Mouse (Mus musculus) midbrain, embryonic 11.5 days (tissue): ENCODE measurements around the gene Bglap. TPM values are rescaled to one million over a fixed set of nuclear protein-coding genes. Genes with fewer than 3 reads are reported as not detected.
"Not testable (repeated sequence)": the region's sequence is repeated elsewhere in the genome, so short reads cannot be mapped to it uniquely, and the experiment has no call there.

Experiments used
- ATAC-seq: fragments of 200-750 bp; cut with Nextera tagmentation; 2 replicates; pipeline ENCODE4 v1.8.0; 2017; ENCODE audit warnings: moderate TSS enrichment, moderate library complexity; ENCODE audit not compliant: low FRiP score
- DNase-seq: peaks from one replicate; pipeline ENCODE4 v3.0.0; 2015; ENCODE audit warnings: low spot score; ENCODE audit errors: missing footprints
- H3K27ac ChIP-seq: fragments of 300-500 bp; sonication (generic); 2 replicates; pipeline ENCODE4 v1.5.1; 2014; ENCODE audit warnings: low read depth, low read length
- H3K27me3 ChIP-seq: fragments of 300-500 bp; sonication (generic); 2 replicates; pipeline ENCODE4 v1.6.1; 2014; ENCODE audit warnings: mild to moderate bottlenecking, low read length, moderate library complexity, mixed read lengths; ENCODE audit not compliant: control insufficient read depth, insufficient read depth
- H3K36me3 ChIP-seq: fragments of 300-500 bp; sonication (generic); 2 replicates; pipeline ENCODE4 v1.6.1; 2014; ENCODE audit warnings: mild to moderate bottlenecking, low read length, moderate library complexity, mixed read lengths; ENCODE audit not compliant: control insufficient read depth, insufficient read depth
- H3K4me1 ChIP-seq: fragments of 300-500 bp; sonication (generic); 2 replicates; pipeline ENCODE4 v1.6.1; 2014; ENCODE audit warnings: low read length; ENCODE audit not compliant: control insufficient read depth, insufficient read depth
- H3K4me2 ChIP-seq: fragments of 300-500 bp; sonication (generic); 2 replicates; pipeline ENCODE4 v1.6.1; 2014; ENCODE audit warnings: mild to moderate bottlenecking, moderate library complexity
- H3K4me3 ChIP-seq: fragments of 300-500 bp; sonication (generic); 2 replicates; pipeline ENCODE4 v1.5.1; 2014; ENCODE audit warnings: low read depth, low read length
- H3K9ac ChIP-seq: fragments of 300-500 bp; sonication (generic); 2 replicates; pipeline ENCODE4 v1.6.1; 2014; ENCODE audit warnings: low read length
- H3K9me3 ChIP-seq: fragments of 300-500 bp; sonication (generic); 2 replicates; pipeline ENCODE4 v1.6.1; 2016; ENCODE audit warnings: low read length; ENCODE audit not compliant: control insufficient read depth
- WGBS: fragments of 180-500 bp; shearing (Covaris S2); extraction: QIAGEN DNeasy Blood & Tissue Kit; methylation state at CpG from one replicate; pipeline ENCODE4 v1.1.7; 2014; 5-methylcytosine and 5-hydroxymethylcytosine counted together
- polyA plus RNA-seq: library from polyadenylated mRNA; unstranded; fragments of >200 nt; fragmentation: Nextera tagmentation; extraction: Ambion mirVana; gene quantifications from 2 replicates; pipeline ENCODE4 v1.2.1, GENCODE M21; 2014

Gene Bglap
- polyA plus RNA-seq, 1 experiment from 2014 or later: 0.48 TPM

- DNase-seq (no peak), ATAC-seq (no peak)
- no peaks in the 10 kb centered on the region for H3K27me3 ChIP-seq
- no peak overlapping the region for H3K9ac ChIP-seq
- H3K4me2 ChIP-seq: no peak overlapping the region
- H3K36me3 ChIP-seq: peaks cover 2% of the 10 kb centered on the region; the same call in 1 of the 2 replicates
- H3K27ac ChIP-seq: no peak overlapping the region
- 94% methylated on average over 10 of the region's 10 CpGs for WGBS
- no peak overlapping the region for H3K4me3 ChIP-seq
- no peaks in the 10 kb centered on the region for H3K9me3 ChIP-seq
- peaks cover 5% of the 10 kb centered on the region; the same call in 1 of the 2 replicates for H3K4me1 ChIP-seq
Observed at GRCm38 (mm10) chr3:88403522-88404230, 19.4 kb upstream of the Bglap start.

GRCm38 (mm10) chr3:88398666-88399065, 14.4 kb upstream of the Bglap start:
- Histone ChIP-seq H3K9ac (no peak overlapping the region), H3K27me3 (no peaks in the 10 kb centered on the region), H3K27ac (no peak overlapping the region), H3K4me3 (no peak overlapping the region), H3K9me3 (no peaks in the 10 kb centered on the region), H3K4me1 (no peaks in the 10 kb centered on the region), H3K4me2 (no peak overlapping the region), H3K36me3 (peaks cover 3% of the 10 kb centered on the region; the same call in 1 of the 2 replicates)
- no peak for ATAC-seq
- 91% methylated on average over 2 of the region's 2 CpGs for WGBS
- DNase-seq: no peak

- H3K9ac ChIP-seq: no peak overlapping the region
- no peaks in the 10 kb centered on the region for H3K27me3 ChIP-seq
- H3K4me1 ChIP-seq: no peaks in the 10 kb centered on the region
- no peak overlapping the region for H3K27ac ChIP-seq
- WGBS: 89% methylated on average over 8 of the region's 8 CpGs
- ATAC-seq: no peak
- 0 out of 2 replicates have a peak, but pooled peaks cover 2% of the 10 kb centered on the region for H3K36me3 ChIP-seq
- no peak overlapping the region for H3K4me2 ChIP-seq
- DNase-seq: no peak
- H3K4me3 ChIP-seq: no peak overlapping the region
- no peaks in the 10 kb centered on the region for H3K9me3 ChIP-seq
Observed at GRCm38 (mm10) chr3:88395742-88396141, 11.5 kb upstream of the Bglap start.

GRCm38 (mm10) chr3:88395288-88395687, 11.0 kb upstream of the Bglap start:
- Histone ChIP-seq H3K27ac (no peak overlapping the region), H3K9ac (no peak overlapping the region), H3K27me3 (no peaks in the 10 kb centered on the region), H3K4me1 (no peaks in the 10 kb centered on the region), H3K36me3 (0 out of 2 replicates have a peak, but pooled peaks cover 2% of the 10 kb centered on the region), H3K4me2 (no peak overlapping the region), H3K9me3 (no peaks in the 10 kb centered on the region; the same call in 1 of the 2 replicates), H3K4me3 (no peak overlapping the region)
- ATAC-seq (no peak), DNase-seq (no peak)
- 95% methylated on average over 6 of the region's 6 CpGs for WGBS

GRCm38 (mm10) chr3:88393776-88394375, 9.6 kb upstream of the Bglap start:
- H3K36me3 ChIP-seq: 0 out of 2 replicates have a peak, but pooled peaks cover 2% of the 10 kb centered on the region
- WGBS: 91% methylated on average over 9 of the region's 9 CpGs

GRCm38 (mm10) chr3:88382383-88382782, 1.9 kb downstream of the Bglap start:
- H3K9me3 ChIP-seq, H3K27ac ChIP-seq, H3K4me1 ChIP-seq, H3K36me3 ChIP-seq, H3K9ac ChIP-seq, H3K4me3 ChIP-seq, DNase-seq, H3K4me2 ChIP-seq, H3K27me3 ChIP-seq: not testable (repeated sequence)
- WGBS: 27% methylated on average over 1 of the region's 7 CpGs
- peak; percentile 14; the same call in 1 of the 2 replicates for ATAC-seq

More at GRCm38 (mm10) chr3:88393776-88394375, 9.6 kb upstream of the Bglap start:
- Histone ChIP-seq H3K27me3 (no peaks in the 10 kb centered on the region), H3K27ac (no peak overlapping the region), H3K4me2 (no peak overlapping the region), H3K4me3 (no peak overlapping the region), H3K9me3 (no peaks in the 10 kb centered on the region; the same call in 1 of the 2 replicates), H3K9ac (no peak overlapping the region), H3K4me1 (no peaks in the 10 kb centered on the region)
- DNase-seq (no peak), ATAC-seq (no peak)

GRCm38 (mm10) chr3:88381389-88382315, 2.6 kb downstream of the Bglap start:
- H3K4me1 ChIP-seq, H3K9me3 ChIP-seq, H3K27me3 ChIP-seq, H3K4me3 ChIP-seq, H3K27ac ChIP-seq, H3K36me3 ChIP-seq: not testable (repeated sequence)
- peak; percentile 94 for DNase-seq
- Histone ChIP-seq H3K9ac (peak overlapping the region; percentile 52; the same call in 1 of the 2 replicates), H3K4me2 (peak overlapping the region; percentile 41)
- WGBS: 9% methylated on average over 18 of the region's 22 CpGs
- ATAC-seq: peak; percentile 88

GRCm38 (mm10) chr3:88378599-88378998, 5.7 kb downstream of the Bglap start, which contains the start of gene Bglap2:
TSS of gene Bglap2 (minus strand) at chr3:88378699.
- not testable (repeated sequence) for ATAC-seq

More at GRCm38 (mm10) chr3:88378599-88378998, 5.7 kb downstream of the Bglap start, which contains the start of gene Bglap2:
- not testable (repeated sequence) for H3K4me1 ChIP-seq, DNase-seq, H3K27ac ChIP-seq, H3K4me2 ChIP-seq, H3K36me3 ChIP-seq, H3K27me3 ChIP-seq, H3K4me3 ChIP-seq, H3K9ac ChIP-seq, H3K9me3 ChIP-seq
- 71% methylated on average over 4 of the region's 5 CpGs for WGBS
